Mouse (Mus musculus): ENCODE measurements around the gene Med29.
"Not testable (repeated sequence)": the region's sequence is repeated elsewhere in the genome, so short reads cannot be mapped to it uniquely, and the experiment has no call there.

Gene Med29

GRCm38 (mm10) chr7:28398000-28398399, 5.5 kb upstream of the Med29 start:
- in situ Hi-C loops (cut with MboI): no loop called here

- in situ Hi-C loops (cut with MboI): no loop called here
Observed at GRCm38 (mm10) chr7:28395425-28395824, 2.9 kb upstream of the Med29 start.

- in situ Hi-C loops (cut with MboI): no loop called here
Observed at GRCm38 (mm10) chr7:28393272-28393951, 904 bp upstream of the Med29 start.

- in situ Hi-C loops (cut with MboI): no loop called here
Observed at GRCm38 (mm10) chr7:28390331-28390730, 2.2 kb downstream of the Med29 start.

GRCm38 (mm10) chr7:28387384-28387783, 5.1 kb downstream of the Med29 start:
- in situ Hi-C loops (cut with MboI): not testable (repeated sequence)

- in situ Hi-C loops (cut with MboI): not testable (repeated sequence)
Observed at GRCm38 (mm10) chr7:28386877-28387276, 5.6 kb downstream of the Med29 start.

- in situ Hi-C loops (cut with MboI): no loop called here
Observed at GRCm38 (mm10) chr7:28386462-28386861, 6.0 kb downstream of the Med29 start.

GRCm38 (mm10) chr7:28386007-28386406, 6.5 kb downstream of the Med29 start:
- in situ Hi-C loops (cut with MboI): no loop called here

GRCm38 (mm10) chr7:28385196-28385595, 7.3 kb downstream of the Med29 start:
- in situ Hi-C loops (cut with MboI): no loop called here

GRCm38 (mm10) chr7:28384162-28384561, 8.3 kb downstream of the Med29 start:
- in situ Hi-C loops (cut with MboI): no loop called here

- in situ Hi-C loops (cut with MboI): no loop called here
Observed at GRCm38 (mm10) chr7:28383606-28384005, 8.9 kb downstream of the Med29 start.

GRCm38 (mm10) chr7:28382981-28383396, 9.5 kb downstream of the Med29 start:
- in situ Hi-C loops (cut with MboI): no loop called here

- in situ Hi-C loops (cut with MboI): no loop called here
Observed at GRCm38 (mm10) chr7:28382347-28382951, 10.1 kb downstream of the Med29 start.

- in situ Hi-C loops (cut with MboI): no loop called here
Observed at GRCm38 (mm10) chr7:28381938-28382337, 10.6 kb downstream of the Med29 start.

GRCm38 (mm10) chr7:28381017-28381790, 11.3 kb downstream of the Med29 start:
- in situ Hi-C loops (cut with MboI): no loop called here

GRCm38 (mm10) chr7:28380237-28381016, 12.1 kb downstream of the Med29 start, which contains the start of gene Zfp36:
Zfp36 (minus strand) TSS chr7:28380253.
- in situ Hi-C loops (cut with MboI): no loop called here

- in situ Hi-C loops (cut with MboI): no loop called here
Observed at GRCm38 (mm10) chr7:28378769-28379651, 13.5 kb downstream of the Med29 start.

- in situ Hi-C loops (cut with MboI): no loop called here
Observed at GRCm38 (mm10) chr7:28378066-28378690, 14.3 kb downstream of the Med29 start.

- in situ Hi-C loops (cut with MboI): no loop called here
Observed at GRCm38 (mm10) chr7:28377190-28378065, 15.1 kb downstream of the Med29 start.
